Mouse (Mus musculus) cerebellum, adult 11 months (tissue): Measurements from ENCODE around the gene Sash3.
"Not testable (repeated sequence)": the region's sequence is repeated elsewhere in the genome, so short reads cannot be mapped to it uniquely, and the experiment has no call there.

ENCODE experiments used
- DNase-seq: peaks from one replicate; pipeline ENCODE4 v3.0.0; 2022

Sash3 gene

GRCm38 (mm10) chrX:48204469-48204868 is 58.2 kb downstream of the Sash3 start:
- no peak for DNase-seq

- DNase-seq, result peak; percentile 33
These were observed 61.7 kb downstream of the Sash3 start for GRCm38 (mm10) chrX:48207761-48208487.

GRCm38 (mm10) chrX:48208519-48209185 is 62.4 kb downstream of the Sash3 start, which contains the start of gene Zdhhc9:
Zdhhc9 (minus strand) TSS chrX:48208878.
- DNase-seq, result peak; percentile 80

- DNase-seq, result not testable (repeated sequence)
These were observed 63.5 kb downstream of the Sash3 start for GRCm38 (mm10) chrX:48209746-48210145.
